In the genomic region with DNA sequence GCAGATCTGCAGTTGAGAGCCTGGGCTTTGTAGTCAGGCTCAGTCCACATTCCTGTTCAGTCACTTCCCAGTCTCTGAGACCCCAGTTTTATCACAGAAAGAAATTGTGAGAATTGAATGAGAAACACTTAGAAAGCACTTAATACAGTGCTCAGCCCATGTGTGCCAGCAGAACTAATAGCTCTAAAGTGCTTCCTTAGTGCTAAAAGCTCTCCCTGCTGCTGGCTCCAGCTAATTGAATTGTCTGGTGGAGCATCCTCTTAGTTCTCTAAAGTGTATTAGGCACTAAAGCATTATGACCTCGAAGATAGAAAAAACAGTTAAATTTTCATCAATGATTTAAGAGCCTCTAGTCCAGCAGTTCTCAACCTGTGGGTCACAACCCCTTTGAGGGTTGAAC, we compare ENCODE assay signal across 24 mouse cellular contexts. TPM values are rescaled to one million over a fixed set of nuclear protein-coding genes. Genes with fewer than 3 reads are reported as not detected.
DNase-seq lines count a peak whose midpoint lies in the region; ATAC-seq lines count a peak whose summit lies in the region.
"Had no signal": no experiment of that assay in that cellular context is flagged by ENCODE, and none has a peak within 500 bp of the region (broad histone marks: within the 10 kb centered on the region; RNA-seq: fewer than 3 reads in every experiment).

No protein-coding gene starts in this region.

- 85% methylated on average over 1 of the region's 1 CpGs for WGBS in forebrain, embryonic 15.5 days
- WGBS in forebrain, embryonic 11.5 days, result 95% methylated on average over 1 of the region's 1 CpGs
- 76% methylated on average over 1 of the region's 1 CpGs for WGBS in hindbrain, embryonic 15.5 days
- WGBS in hindbrain, embryonic 16.5 days, result 80% methylated on average over 1 of the region's 1 CpGs
- WGBS in neural tube, embryonic 13.5 days, result 67% methylated on average over 1 of the region's 1 CpGs

- 0 out of 2 replicates have a peak, but pooled peaks have one; percentile 46 for ATAC-seq in forebrain, embryonic 15.5 days (replicated peaks)
- ATAC-seq in forebrain, embryonic 11.5 days (replicated peaks; ENCODE audit: low FRiP score), result no peak
- 0 out of 2 replicates have a peak, but pooled peaks have one; percentile 19 for ATAC-seq in hindbrain, embryonic 15.5 days (ENCODE audit: low FRiP score, low read depth)
- no peak for ATAC-seq in hindbrain, embryonic 16.5 days
- ATAC-seq in neural tube, embryonic 13.5 days (ENCODE audit: low read depth), result peak; percentile 63; the same call in 1 of the 2 replicates
- ATAC-seq: activated CD4-positive, CD25-positive, alpha-beta regulatory T cell, adult 4 months; Patski had no signal

- H3K27me3 ChIP-seq in forebrain, embryonic 15.5 days, result no peaks in the 10 kb centered on the region
- H3K27me3 ChIP-seq in forebrain, embryonic 11.5 days (ENCODE audit: control insufficient read depth, insufficient read depth, low read length), result no peaks in the 10 kb centered on the region
- no peaks in the 10 kb centered on the region for H3K27me3 ChIP-seq in hindbrain, embryonic 15.5 days
- H3K27me3 ChIP-seq in hindbrain, embryonic 16.5 days (replicated peaks; ENCODE audit: control insufficient read depth, insufficient read depth, low read length), result no peaks in the 10 kb centered on the region
- H3K27me3 ChIP-seq in neural tube, embryonic 13.5 days, result no peaks in the 10 kb centered on the region
- H3K27me3 ChIP-seq: embryonic facial prominence, embryonic 15.5 days; heart, embryonic 13.5 days; Patski had no signal

- no peak overlapping the region for H3K9ac ChIP-seq in forebrain, embryonic 15.5 days (replicated peaks)
- no peak overlapping the region for H3K9ac ChIP-seq in forebrain, embryonic 11.5 days (ENCODE audit: low read length)
- H3K9ac ChIP-seq in hindbrain, embryonic 15.5 days, result no peak overlapping the region
- H3K9ac ChIP-seq in hindbrain, embryonic 16.5 days (ENCODE audit: low read depth, low read length), result no peak overlapping the region
- H3K9ac ChIP-seq in neural tube, embryonic 13.5 days, result no peak overlapping the region
- H3K9ac ChIP-seq: embryonic facial prominence, embryonic 15.5 days; heart, embryonic 13.5 days; hindbrain, embryonic 14.5 days had no signal

- peaks cover under 1% of the 10 kb centered on the region; the same call in 1 of the 2 replicates for H3K36me3 ChIP-seq in forebrain, embryonic 15.5 days
- H3K36me3 ChIP-seq in forebrain, embryonic 11.5 days (ENCODE audit: control insufficient read depth, insufficient read depth, low read length), result peaks cover 5% of the 10 kb centered on the region; the same call in 1 of the 2 replicates
- peaks cover 4% of the 10 kb centered on the region for H3K36me3 ChIP-seq in hindbrain, embryonic 15.5 days
- no peaks in the 10 kb centered on the region for H3K36me3 ChIP-seq in hindbrain, embryonic 16.5 days (ENCODE audit: control insufficient read depth, insufficient read depth, low read length)
- peaks cover 22% of the 10 kb centered on the region for H3K36me3 ChIP-seq in neural tube, embryonic 13.5 days

- DNase-seq in forebrain, embryonic 11.5 days (ENCODE audit: low spot score), result no peak
- DNase-seq in neural tube, embryonic 10.5 days (ENCODE audit: extremely low spot score, low spot score), result no peak
- peak; percentile 32 for DNase-seq in retina, postnatal 1 day
- no peak for DNase-seq in lung, postnatal 4 days
- DNase-seq: adrenal gland, adult 8-10 months; adrenal gland, postnatal 36 days; cerebellum, adult 11 months; cerebellum, adult 8-10 months; cerebellum, postnatal 14 days; embryo, embryonic 11 days; gastrocnemius, postnatal 36 days; heart, adult 11 months; heart, postnatal 36 days; kidney, adult 11 months had no signal

- H3K4me3 ChIP-seq in forebrain, embryonic 15.5 days, result no peak overlapping the region
- H3K4me3 ChIP-seq in forebrain, embryonic 11.5 days (ENCODE audit: low read depth, low read length), result no peak overlapping the region
- no peak overlapping the region for H3K4me3 ChIP-seq in hindbrain, embryonic 15.5 days
- H3K4me3 ChIP-seq in hindbrain, embryonic 16.5 days (ENCODE audit: low read length), result no peak overlapping the region
- H3K4me3 ChIP-seq in neural tube, embryonic 13.5 days, result no peak overlapping the region
- H3K4me3 ChIP-seq: embryonic facial prominence, embryonic 15.5 days; erythroblast, embryonic 14.5 days; heart, embryonic 13.5 days had no signal

- no peaks in the 10 kb centered on the region for H3K9me3 ChIP-seq in forebrain, embryonic 15.5 days
- H3K9me3 ChIP-seq in forebrain, embryonic 11.5 days (ENCODE audit: control insufficient read depth, low read length), result no peaks in the 10 kb centered on the region
- H3K9me3 ChIP-seq in hindbrain, embryonic 15.5 days, result no peaks in the 10 kb centered on the region
- no peaks in the 10 kb centered on the region for H3K9me3 ChIP-seq in hindbrain, embryonic 16.5 days (ENCODE audit: control insufficient read depth, low read length)
- H3K9me3 ChIP-seq in neural tube, embryonic 13.5 days, result no peaks in the 10 kb centered on the region
- H3K9me3 ChIP-seq: embryonic facial prominence, embryonic 15.5 days; heart, embryonic 13.5 days had no signal

- H3K4me2 ChIP-seq in forebrain, embryonic 15.5 days (replicated peaks), result no peak overlapping the region
- no peak overlapping the region for H3K4me2 ChIP-seq in forebrain, embryonic 11.5 days (ENCODE audit: low read depth, low read length, severe bottlenecking)
- no peak overlapping the region for H3K4me2 ChIP-seq in hindbrain, embryonic 15.5 days
- H3K4me2 ChIP-seq in hindbrain, embryonic 16.5 days (ENCODE audit: low read length), result no peak overlapping the region
- no peak overlapping the region for H3K4me2 ChIP-seq in neural tube, embryonic 13.5 days
- H3K4me2 ChIP-seq: embryonic facial prominence, embryonic 15.5 days; heart, embryonic 13.5 days; hindbrain, embryonic 14.5 days had no signal

- no peak overlapping the region for H3K27ac ChIP-seq in forebrain, embryonic 15.5 days (replicated peaks)
- H3K27ac ChIP-seq in forebrain, embryonic 11.5 days (ENCODE audit: low read depth, low read length), result no peak overlapping the region
- no peak overlapping the region for H3K27ac ChIP-seq in hindbrain, embryonic 15.5 days (replicated peaks)
- H3K27ac ChIP-seq in hindbrain, embryonic 16.5 days (ENCODE audit: low read depth, low read length), result no peak overlapping the region
- 0 out of 2 replicates have a peak overlapping the region, but pooled peaks have one; percentile 64 for H3K27ac ChIP-seq in neural tube, embryonic 13.5 days (replicated peaks)
- H3K27ac ChIP-seq: embryonic facial prominence, embryonic 15.5 days; heart, embryonic 13.5 days had no signal

- H3K4me1 ChIP-seq in forebrain, embryonic 15.5 days, result no peaks in the 10 kb centered on the region
- no peaks in the 10 kb centered on the region for H3K4me1 ChIP-seq in forebrain, embryonic 11.5 days (replicated peaks; ENCODE audit: control insufficient read depth, insufficient read depth, low read length)
- H3K4me1 ChIP-seq in hindbrain, embryonic 15.5 days (replicated peaks), result no peaks in the 10 kb centered on the region
- no peaks in the 10 kb centered on the region; the same call in 1 of the 2 replicates for H3K4me1 ChIP-seq in hindbrain, embryonic 16.5 days (ENCODE audit: control insufficient read depth, insufficient read depth, low read depth, low read length)
- 0 out of 2 replicates have a peak, but pooled peaks cover 3% of the 10 kb centered on the region for H3K4me1 ChIP-seq in neural tube, embryonic 13.5 days (replicated peaks)
- H3K4me1 ChIP-seq: embryonic facial prominence, embryonic 15.5 days had no signal

RNA-seq across cellular contexts. Expression of a gene that starts 19.2 kb away (rescaled TPM):
- 32.5 and 33.1 TPM in 2 replicates for polyA plus RNA-seq in forebrain, embryonic 15.5 days (2015; fragmentation: Nextera tagmentation; extraction: Ambion mirVana)
- polyA plus RNA-seq in forebrain, embryonic 11.5 days (2014; fragmentation: Nextera tagmentation; extraction: Ambion mirVana), result 26.3 and 29.7 TPM in 2 replicates
- 28.5 and 29.2 TPM in 2 replicates for polyA plus RNA-seq in hindbrain, embryonic 15.5 days (2015; fragmentation: Nextera tagmentation; extraction: Ambion mirVana)
- 27.9 and 31.7 TPM in 2 replicates for polyA plus RNA-seq in hindbrain, embryonic 16.5 days (2015; fragmentation: Nextera tagmentation; extraction: Ambion mirVana)
- polyA plus RNA-seq in neural tube, embryonic 13.5 days (2015; fragmentation: Nextera tagmentation; extraction: Ambion mirVana), result 27.3 and 27.5 TPM in 2 replicates

RNA-seq across cellular contexts. Expression of a gene that starts 35.3 kb away (rescaled TPM):
- polyA plus RNA-seq in forebrain, embryonic 15.5 days (2015; fragmentation: Nextera tagmentation; extraction: Ambion mirVana), result 33.4 and 35.4 TPM in 2 replicates
- polyA plus RNA-seq in forebrain, embryonic 11.5 days (2014; fragmentation: Nextera tagmentation; extraction: Ambion mirVana), result 63.3 and 67.9 TPM in 2 replicates
- polyA plus RNA-seq in hindbrain, embryonic 15.5 days (2015; fragmentation: Nextera tagmentation; extraction: Ambion mirVana), result 28.8 and 29.0 TPM in 2 replicates
- 28.6 and 29.0 TPM in 2 replicates for polyA plus RNA-seq in hindbrain, embryonic 16.5 days (2015; fragmentation: Nextera tagmentation; extraction: Ambion mirVana)
- polyA plus RNA-seq in neural tube, embryonic 13.5 days (2015; fragmentation: Nextera tagmentation; extraction: Ambion mirVana), result 59.1 and 66.6 TPM in 2 replicates

RNA-seq across cellular contexts. Expression of a gene that starts 49.2 kb away (rescaled TPM):
- 2.9 and 3.0 TPM in 2 replicates for polyA plus RNA-seq in forebrain, embryonic 15.5 days (2015; fragmentation: Nextera tagmentation; extraction: Ambion mirVana)
- polyA plus RNA-seq in forebrain, embryonic 11.5 days (2014; fragmentation: Nextera tagmentation; extraction: Ambion mirVana), result 2.9 and 4.3 TPM in 2 replicates
- 9.9 TPM in 2 replicates for polyA plus RNA-seq in hindbrain, embryonic 15.5 days (2015; fragmentation: Nextera tagmentation; extraction: Ambion mirVana)
- polyA plus RNA-seq in hindbrain, embryonic 16.5 days (2015; fragmentation: Nextera tagmentation; extraction: Ambion mirVana), result 12.3 and 12.4 TPM in 2 replicates
- 7.4 and 8.8 TPM in 2 replicates for polyA plus RNA-seq in neural tube, embryonic 13.5 days (2015; fragmentation: Nextera tagmentation; extraction: Ambion mirVana)

RNA-seq across cellular contexts. Expression of a gene that starts 58.7 kb away (rescaled TPM):
- polyA plus RNA-seq in forebrain, embryonic 15.5 days (2015; fragmentation: Nextera tagmentation; extraction: Ambion mirVana), result 21.1 and 23.7 TPM in 2 replicates
- 12.0 and 12.5 TPM in 2 replicates for polyA plus RNA-seq in forebrain, embryonic 11.5 days (2014; fragmentation: Nextera tagmentation; extraction: Ambion mirVana)
- polyA plus RNA-seq in hindbrain, embryonic 15.5 days (2015; fragmentation: Nextera tagmentation; extraction: Ambion mirVana), result 18.3 and 19.3 TPM in 2 replicates
- 20.7 and 21.5 TPM in 2 replicates for polyA plus RNA-seq in hindbrain, embryonic 16.5 days (2015; fragmentation: Nextera tagmentation; extraction: Ambion mirVana)
- polyA plus RNA-seq in neural tube, embryonic 13.5 days (2015; fragmentation: Nextera tagmentation; extraction: Ambion mirVana), result 21.4 and 25.0 TPM in 2 replicates

RNA-seq across cellular contexts. Expression of a gene that starts 58.7 kb away (rescaled TPM):
- polyA plus RNA-seq in forebrain, embryonic 15.5 days (2015; fragmentation: Nextera tagmentation; extraction: Ambion mirVana), result 0.72 and 0.85 TPM in 2 replicates
- polyA plus RNA-seq in forebrain, embryonic 11.5 days (2014; fragmentation: Nextera tagmentation; extraction: Ambion mirVana), result 0.53 and 0.69 TPM in 2 replicates
- 1.3 and 1.6 TPM in 2 replicates for polyA plus RNA-seq in hindbrain, embryonic 15.5 days (2015; fragmentation: Nextera tagmentation; extraction: Ambion mirVana)
- polyA plus RNA-seq in hindbrain, embryonic 16.5 days (2015; fragmentation: Nextera tagmentation; extraction: Ambion mirVana), result 2.1 and 2.4 TPM in 2 replicates
- polyA plus RNA-seq in neural tube, embryonic 13.5 days (2015; fragmentation: Nextera tagmentation; extraction: Ambion mirVana), result 1.8 and 2.0 TPM in 2 replicates

Comparison
In these comparisons a context has a peak if more than half of its experiments do, and no peak if none do; other contexts are left out.
1. ATAC-seq: peak in forebrain, embryonic 15.5 days (single experiment), hindbrain, embryonic 15.5 days (single experiment) and neural tube, embryonic 13.5 days (single experiment); none in forebrain, embryonic 11.5 days (single experiment) and hindbrain, embryonic 16.5 days (single experiment).